Mouse (Mus musculus) gastrocnemius, adult 2 months (tissue): ENCODE measurements at regions not wholly inside any gene's neighbourhood (a gene's known extent, or its start where the extent isn't known, plus 50 kb on each side); places are given as distances from the start of the nearest gene placed in this dataset.

Source experiments
- DNase-seq: peaks from one replicate; pipeline ENCODE4 v3.0.0; 2022
- H3K27ac ChIP-seq: fragments of 200-600 bp; 2 replicates; pipeline ENCODE4 v1.8.1; 2022; ENCODE audit warnings: mild to moderate bottlenecking
- H3K4me3 ChIP-seq: fragments of 200-600 bp; 2 replicates; pipeline ENCODE4 v1.8.1; 2022; ENCODE audit warnings: mild to moderate bottlenecking, moderate library complexity
- CTCF ChIP-seq: fragments of 200-600 bp; IDR thresholded peaks from 2 replicates; pipeline ENCODE4 v1.8.1; 2022; ENCODE audit warnings: antibody characterized with exemption, mild to moderate bottlenecking, moderate library complexity
- intact Hi-C: fragments of 180-260 bp; cut with DNase I; formaldehyde crosslinking; loops from one replicate; pipeline ENCODE4 v1.15.1; 2025

GRCm38 (mm10) chr13:11099586-11099950, 738.9 kb upstream of the Chrm3 start:
- DNase-seq = no peak
- Histone ChIP-seq H3K27ac (no peak overlapping the region), H3K4me3 (no peak overlapping the region)
- TF ChIP-seq CTCF = no peak
- intact Hi-C loops = no loop called here

GRCm38 (mm10) chr13:11098899-11099585, 738.4 kb upstream of the Chrm3 start:
- Histone ChIP-seq H3K27ac (no peak overlapping the region), H3K4me3 (no peak overlapping the region)
- DNase-seq = no peak
- intact Hi-C loops = no loop called here
- no peak for TF ChIP-seq CTCF

GRCm38 (mm10) chr13:11092911-11093310, 732.3 kb upstream of the Chrm3 start:
- H3K4me3 ChIP-seq = no peak overlapping the region
- no peak for TF ChIP-seq CTCF
- intact Hi-C loops = no loop called here
- H3K27ac ChIP-seq = no peak overlapping the region
- no peak for DNase-seq
